Mouse (Mus musculus) olfactory bulb, adult 2 months (tissue): ENCODE results near the gene Irf1.

Experiments
- CTCF ChIP-seq: fragments of 200-500 bp; IDR thresholded peaks from 2 replicates; pipeline ENCODE4 v1.5.1; 2012; ENCODE audit warnings: low read depth, mild to moderate bottlenecking, low read length, moderate library complexity; ENCODE audit not compliant: insufficient read depth
- POLR2A ChIP-seq: fragments of 200-500 bp; IDR thresholded peaks from 2 replicates; pipeline ENCODE4 v1.6.1; 2012; ENCODE audit warnings: mild to moderate bottlenecking, low read depth, low read length, moderate library complexity; ENCODE audit not compliant: insufficient read depth

DNA sequence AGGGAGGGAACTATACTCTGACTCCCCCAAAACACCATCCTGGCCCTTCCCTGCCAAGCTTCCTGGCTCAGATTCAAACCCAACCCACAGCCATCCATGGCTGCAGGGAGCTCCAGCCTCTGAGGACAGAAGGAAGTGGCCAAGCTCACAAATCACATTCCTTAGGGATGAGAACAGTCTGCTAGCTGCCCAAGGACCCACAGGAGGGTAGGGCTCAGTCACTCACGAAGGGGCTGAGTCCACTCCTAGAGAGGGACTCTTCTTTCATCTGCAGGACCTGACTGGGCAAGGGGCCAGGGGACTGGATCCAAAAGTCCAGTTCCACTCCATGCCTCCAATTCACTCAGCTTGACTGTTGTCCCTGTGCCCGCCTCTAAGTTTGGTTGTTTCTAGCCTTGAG, 8.0 kb upstream of the Irf1 start:
- TF ChIP-seq CTCF (no peak), POLR2A (no peak)
